Mouse (Mus musculus) left cerebral cortex, adult 9 months (tissue): ENCODE data around the gene Ppa2.

ENCODE experiments used
- DNase-seq, 2 experiments: peaks; one replicate each; pipeline ENCODE4 v3.0.0; 2022; ENCODE audit warnings: low spot score in 2 of 2

Gene Ppa2

DNA sequence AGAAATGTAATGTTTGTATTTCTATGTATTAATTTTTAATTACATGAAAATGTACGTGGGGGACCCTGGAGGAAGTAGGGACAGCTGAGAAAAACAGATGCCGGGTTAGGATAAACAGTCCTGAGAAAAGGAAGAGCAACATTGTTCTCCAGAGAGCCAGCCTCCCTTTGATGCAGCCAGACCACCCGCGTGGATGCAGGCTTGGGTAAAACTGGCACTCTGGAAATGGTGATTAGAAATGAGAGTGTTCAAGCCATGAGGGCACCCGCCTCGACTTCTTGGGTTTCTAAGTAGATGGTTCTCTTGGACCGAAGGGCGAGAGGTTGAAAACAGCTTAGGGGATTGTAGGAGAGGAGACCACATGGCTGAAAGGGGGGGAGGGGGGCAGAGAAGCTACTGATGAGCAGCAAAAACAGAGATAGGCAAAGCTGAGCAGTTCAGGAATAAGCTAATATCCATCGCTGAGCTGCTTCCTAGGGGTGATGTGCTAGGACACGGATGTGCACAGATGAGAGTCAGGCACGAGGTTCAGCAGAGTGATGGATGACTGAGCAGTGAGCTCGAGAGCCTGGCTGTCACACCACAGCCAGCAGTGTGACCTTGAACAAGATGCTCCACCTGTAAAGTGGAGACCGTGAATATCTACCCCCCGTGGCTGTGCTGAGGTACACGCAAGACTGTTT, 21.4 kb downstream of the Ppa2 start:
- no peak for DNase-seq

DNA sequence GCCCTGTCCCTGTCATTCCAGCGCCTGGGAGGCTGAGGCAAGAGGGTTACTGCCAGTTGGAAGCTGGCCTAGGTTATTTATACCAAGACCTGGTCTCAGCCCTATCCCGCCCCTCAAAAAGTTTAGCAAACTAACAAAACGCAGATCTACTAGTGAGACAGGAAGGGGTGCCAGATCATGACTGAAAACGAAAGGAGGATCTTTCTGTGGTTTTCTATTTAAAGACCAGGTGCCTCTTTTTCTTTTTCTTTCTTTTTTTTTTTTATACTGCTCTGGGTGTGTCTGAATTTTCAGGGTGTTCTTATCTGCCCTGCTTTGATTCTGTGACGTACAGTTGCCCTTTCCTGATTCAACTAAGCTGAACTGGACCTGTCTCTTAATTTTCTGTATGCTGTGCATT, 22.4 kb downstream of the Ppa2 start:
- DNase-seq: no peak

DNA sequence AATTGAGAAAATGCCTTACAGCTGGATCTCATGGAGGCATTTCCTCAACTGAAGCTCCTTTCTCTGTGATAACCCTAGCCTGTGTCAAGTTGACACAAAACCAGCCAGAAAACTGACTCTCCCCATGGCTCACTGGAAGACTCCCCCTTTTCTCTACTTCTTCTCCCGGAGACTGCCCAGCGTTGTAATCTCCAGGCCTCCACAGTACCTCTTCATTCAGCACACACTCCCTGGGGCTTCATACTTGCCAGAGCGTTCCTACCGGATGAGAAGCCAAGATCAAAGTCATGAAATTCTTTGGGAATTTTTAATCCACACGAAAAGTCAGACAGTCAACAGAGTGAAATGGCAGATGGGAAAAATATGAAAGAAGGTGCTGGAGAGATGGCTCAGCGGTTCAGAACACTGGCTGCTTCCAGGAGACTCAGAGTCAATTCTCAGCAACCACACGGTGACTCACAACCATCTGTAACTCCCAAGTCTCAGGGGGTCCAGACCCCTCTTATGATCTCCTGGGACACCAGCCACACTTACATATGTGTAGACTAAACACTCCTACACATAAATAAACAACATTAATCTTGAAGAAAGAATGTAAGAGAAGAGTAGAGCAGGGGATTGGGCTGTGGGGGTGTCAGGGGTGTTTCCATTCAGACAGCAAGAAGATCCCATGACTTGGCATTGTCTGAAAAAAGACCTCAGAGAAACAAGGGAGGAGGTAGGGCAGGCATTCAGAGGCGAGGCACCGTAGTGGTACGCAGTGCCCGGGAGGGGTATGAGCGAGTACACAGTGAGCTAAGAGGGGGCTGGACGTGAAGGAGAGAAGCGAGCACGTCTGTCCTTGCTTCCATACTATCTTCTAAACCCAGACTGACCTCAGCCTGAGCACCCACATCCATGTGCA, 23.6 kb downstream of the Ppa2 start:
- DNase-seq: no peak

DNA sequence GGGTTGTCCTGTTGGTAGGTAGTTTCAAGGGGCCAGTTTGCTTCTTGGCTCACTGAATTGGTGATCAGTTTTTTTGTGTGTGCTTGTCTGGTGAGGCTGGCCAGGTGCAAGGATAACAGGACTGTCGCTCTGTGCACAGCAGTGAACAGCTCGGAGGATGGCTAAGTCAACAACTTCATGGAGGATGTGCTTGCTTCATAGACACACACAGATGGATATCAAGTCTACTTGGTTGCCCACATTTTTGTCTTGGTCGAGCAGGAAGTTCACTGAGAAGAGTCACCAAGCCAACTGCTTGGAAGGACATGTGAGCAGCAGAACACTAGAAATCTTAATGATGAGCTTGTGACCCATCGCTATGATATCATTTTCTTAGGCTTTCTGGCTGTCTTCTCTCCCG, 24.8 kb downstream of the Ppa2 start:
- DNase-seq: no peak

DNA sequence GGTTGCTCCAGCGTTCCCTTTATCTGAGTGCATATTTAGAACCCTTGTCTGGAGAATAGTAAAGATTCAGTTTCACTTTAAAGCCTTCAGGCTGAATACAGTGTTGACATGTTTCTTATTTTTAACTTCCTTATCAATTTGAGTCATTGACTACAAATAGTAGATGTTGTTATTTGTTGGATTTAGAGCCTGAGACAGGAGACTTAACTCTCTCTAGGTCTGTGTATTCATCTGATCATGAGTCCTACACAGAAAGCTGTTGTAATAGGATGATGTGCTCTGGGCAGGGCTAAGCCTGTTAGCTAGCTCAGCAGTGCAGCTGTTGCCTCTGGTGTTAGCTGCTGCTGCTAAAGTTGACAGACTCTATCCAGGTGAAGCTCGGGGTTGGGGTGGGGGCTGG, 25.3 kb downstream of the Ppa2 start:
- no peak for DNase-seq

DNA sequence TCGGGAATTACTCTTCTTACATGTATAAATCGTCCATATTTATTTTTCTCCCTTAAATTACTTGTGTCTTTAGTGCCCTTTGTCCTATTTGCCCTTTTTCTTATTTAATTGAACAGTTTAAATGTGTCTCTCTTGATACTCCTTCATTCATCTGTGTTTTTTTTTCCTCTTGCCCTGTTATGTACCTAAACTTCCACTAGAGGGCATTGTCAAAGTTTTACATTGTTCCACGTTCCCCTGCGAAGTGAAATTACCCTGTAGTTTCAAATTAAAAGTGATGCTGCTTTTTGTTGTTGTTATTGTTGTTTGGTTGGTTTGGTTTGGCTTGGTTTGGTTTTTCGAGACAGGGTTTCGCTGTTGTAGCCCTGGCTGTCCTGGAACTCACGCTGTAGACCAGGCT, 26.5 kb downstream of the Ppa2 start:
- no peak for DNase-seq

DNA sequence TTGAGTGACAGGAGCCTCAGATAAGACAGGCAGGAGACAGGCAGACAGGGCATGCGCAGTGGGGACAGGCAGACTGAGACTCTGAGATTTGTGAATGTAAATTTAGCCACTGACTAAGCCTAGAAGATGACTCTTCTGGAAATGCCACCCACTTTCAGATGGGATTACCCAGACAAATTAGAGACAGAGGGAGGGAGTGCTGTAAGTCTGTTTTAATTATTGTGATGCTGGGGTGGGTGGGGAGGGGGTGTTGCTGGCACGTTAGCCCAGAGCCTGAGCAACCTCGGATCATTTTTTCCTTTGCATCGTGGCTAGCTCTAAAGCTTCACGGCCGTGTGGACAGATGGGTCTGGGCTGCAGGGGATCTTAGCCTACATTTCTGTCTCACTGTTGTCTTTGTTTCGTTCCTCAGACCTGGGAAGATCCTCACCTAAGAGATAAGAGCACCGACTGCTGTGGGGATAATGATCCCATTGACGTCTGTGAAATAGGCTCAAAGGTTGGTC, 29.0 kb downstream of the Ppa2 start:
- peak; percentile 53 to 64 for DNase-seq

DNA sequence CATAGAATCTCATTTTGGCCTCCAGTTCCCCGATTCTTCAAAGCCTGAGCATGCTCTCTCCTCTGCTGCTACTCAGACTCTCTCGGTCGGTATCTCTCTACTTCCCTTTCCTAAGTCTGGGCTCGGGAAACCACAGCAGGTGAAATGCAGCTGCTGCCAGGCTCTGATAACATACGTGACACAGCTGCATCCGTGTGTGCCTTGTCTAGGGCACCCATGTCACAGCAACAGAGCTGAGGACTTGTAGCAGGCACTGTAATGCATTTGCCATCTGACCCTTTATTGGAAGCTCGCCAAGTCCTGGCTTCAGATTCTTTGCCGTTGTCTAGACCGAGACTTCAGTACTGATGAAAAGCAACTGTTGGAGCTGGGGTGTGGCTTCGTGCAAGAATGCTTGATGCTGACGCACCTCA, 29.5 kb downstream of the Ppa2 start:
- peak in 1 of 2 experiments; percentile 11 for DNase-seq

DNA sequence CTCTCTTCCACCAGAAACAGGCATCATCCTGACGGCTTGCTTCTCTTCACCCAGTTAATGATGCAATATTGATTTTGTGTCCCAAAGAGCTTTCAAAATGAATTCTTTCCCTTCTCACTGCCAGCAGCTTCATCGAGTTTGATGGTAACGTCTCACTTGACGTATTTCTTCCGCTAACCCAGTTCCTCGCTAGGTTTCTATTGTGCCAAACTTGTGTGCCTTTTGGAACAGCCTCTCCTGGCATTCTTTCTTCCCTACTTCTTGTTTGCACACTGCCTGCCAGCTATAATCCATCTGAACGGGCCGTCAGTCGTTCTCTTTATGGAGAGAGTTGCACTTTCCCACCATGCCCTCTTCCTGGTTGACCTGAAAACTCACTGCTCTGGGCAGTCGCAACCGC, 31.2 kb downstream of the Ppa2 start:
- no peak for DNase-seq

DNA sequence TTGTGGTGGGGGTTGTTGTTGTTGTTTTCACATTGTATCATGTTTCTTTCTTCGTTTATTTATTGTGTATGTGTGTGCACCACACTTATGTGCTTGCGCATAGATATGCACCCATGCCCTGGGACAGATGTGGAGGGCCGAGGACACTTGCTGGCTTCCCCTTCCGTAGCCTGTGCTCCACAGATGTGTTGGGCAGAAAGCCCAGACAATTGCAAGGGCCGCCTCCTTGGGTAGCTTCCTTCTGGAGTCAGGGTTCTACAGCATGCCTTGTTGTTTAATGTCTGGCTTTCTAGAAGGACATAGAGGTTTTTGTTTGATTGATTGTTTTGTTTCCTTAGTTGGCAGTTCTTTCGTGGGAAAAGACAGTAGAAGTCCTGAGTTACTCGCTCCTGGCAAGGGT, 37.6 kb downstream of the Ppa2 start:
- no peak for DNase-seq

DNA sequence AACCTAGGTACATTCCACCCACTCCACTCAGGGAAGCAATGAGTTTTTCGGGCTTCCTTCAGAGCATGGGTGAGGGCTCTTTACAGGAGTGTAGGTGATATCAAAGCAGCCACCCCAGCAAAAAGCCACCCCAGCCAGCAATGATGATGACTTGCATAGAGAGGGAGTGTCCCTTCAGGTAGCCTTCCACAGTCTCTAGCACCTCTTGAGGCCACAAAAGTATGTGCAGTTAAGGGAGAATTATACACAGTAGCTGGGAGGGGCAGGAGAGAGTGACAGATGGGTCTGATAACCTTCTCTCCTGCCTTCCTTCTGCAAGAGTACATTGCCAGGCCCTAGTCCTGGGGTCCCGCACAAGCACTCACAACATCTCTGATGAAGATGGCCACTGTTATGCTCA, 38.9 kb downstream of the Ppa2 start:
- no peak for DNase-seq

DNA sequence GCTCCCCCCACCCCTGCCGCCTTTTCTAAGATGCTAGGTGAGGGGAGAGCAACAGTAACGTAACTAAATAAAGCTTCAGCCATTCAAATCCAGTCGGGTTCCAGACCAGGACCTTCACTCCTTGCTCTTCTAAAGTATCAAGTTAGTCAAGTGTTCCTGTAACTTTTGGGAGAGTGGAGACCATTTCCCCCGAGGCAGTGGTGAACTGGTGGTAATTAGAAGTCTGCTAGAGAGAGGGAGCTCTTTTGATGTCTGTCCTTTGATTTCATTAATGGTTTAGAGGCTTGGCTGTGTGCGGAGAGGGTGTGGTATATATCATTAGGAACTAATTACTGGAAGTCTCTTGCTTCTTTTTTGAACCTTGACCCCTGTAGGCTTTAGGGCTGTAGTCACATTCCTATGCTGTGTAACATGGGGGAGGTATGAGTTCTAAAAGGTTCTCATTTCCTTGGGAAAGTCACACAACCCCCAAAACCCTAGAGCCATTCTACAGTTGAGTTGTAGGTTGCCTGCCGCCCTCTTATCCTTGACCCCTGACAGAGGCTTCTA, 47.6 kb downstream of the Ppa2 start:
- no peak for DNase-seq

DNA sequence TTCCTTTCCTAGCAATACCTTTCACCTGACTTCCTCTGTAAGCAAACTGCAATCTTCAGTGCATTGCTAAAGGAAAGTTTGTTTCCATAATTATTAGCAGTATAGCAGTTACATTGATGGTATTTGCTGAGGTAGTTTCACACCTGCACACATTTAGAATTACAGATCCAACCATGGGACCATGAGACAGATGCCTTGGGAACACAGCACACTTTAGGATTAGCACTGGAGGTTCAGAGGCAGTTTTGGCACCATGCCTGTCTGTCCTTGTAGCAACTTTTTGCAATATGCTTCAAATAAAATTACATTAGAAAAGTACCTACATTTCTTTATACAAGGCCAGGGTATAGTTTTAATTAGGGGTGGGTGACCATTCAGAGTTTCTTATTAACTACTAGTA, 48.1 kb downstream of the Ppa2 start:
- no peak for DNase-seq

DNA sequence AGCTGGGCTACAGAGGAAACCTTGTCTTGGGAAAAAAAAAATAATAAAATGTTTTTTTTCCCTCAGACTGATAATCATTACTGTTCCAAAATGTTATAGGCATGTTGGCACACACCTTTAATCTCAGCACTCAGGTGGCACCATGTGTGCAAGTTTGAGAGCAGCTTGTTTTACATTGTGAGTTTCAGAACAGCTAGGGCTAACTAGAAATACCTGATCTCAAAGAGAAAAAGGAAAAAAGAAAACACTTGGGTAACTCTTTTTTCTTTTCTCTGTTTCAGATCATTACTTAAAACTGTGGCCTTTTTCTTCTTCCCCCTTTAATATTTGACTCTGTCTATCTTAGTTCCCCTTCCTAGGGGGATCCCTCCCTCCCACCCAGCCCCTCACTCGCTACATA, 51.5 kb downstream of the Ppa2 start:
- DNase-seq: no peak

DNA sequence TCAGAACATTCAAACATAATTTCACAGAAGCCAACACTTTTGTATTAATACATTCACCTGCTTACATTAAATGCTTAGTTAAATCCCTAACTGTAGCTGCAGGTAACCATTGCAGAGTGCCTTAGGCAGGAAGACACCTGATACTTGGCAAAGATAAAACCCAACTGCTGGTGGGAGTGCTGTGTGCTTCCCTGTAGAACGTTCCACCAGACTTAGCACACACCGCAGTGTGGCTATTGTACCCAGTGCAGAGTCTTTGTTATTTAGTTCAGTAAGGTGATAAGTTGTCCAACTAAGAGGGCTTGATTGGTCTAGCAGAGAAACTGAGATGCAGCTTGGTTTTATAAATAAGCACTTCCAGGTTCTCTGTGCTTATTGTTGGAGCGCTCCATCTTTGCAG, 54.2 kb downstream of the Ppa2 start:
- no peak for DNase-seq

DNA sequence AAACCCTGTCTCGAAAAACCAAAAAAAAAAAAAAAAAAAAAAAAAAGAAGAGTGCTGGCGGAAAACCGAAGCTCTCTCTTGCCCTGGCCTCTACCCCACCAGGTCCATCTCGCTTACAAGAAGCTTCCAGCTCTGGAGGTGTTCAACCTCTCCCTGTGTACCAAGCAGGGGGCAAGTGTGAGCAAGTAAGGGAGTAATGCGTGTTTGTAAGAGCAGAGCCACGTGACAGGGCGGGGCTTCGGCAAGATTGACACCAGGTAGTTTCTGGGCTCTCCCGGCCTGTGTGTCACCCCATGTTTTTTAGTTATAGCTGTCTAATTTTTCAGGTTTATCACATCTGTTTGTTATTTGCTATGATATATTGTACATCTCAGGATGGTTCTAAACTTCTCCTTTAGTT, 56.2 kb downstream of the Ppa2 start:
- DNase-seq: no peak

DNA sequence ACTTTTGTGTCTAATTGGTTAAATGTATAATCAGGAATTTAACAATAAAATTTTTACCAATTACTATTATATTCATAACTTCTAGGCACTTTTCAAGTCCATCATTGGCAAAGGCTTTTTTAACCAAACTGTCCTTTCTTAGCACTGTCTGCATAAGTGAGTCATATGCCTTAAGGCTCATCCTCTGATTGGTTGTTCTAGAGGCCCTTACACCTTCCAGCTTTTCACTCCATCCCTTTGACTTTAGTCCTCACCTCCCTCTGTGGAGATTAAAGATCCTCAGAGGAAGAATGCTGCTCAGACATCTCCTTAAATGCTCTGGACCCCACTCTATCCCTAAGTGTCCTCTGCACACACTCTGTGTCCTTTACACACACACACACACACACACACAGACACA, 68.3 kb downstream of the Ppa2 start:
- DNase-seq: no peak

DNA sequence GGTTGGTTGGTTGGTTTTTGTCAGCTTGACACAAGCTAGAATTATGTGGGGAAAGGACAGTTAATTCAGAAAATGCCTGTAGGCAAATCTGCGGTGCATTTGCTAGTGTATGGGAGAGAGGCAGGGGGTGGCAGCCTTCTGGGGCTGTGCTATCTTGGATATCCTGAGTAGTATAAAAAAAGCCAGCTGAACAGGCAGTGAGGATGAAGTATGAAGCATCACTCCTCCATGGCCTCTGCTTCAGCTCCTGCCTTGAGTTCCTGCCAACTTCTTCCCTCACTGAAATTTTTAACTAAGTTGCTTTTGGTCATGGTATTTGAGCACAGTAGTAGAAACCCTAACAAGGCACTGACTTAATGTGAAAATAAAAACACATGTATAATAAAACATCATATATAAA, 70.1 kb downstream of the Ppa2 start:
- peak in 1 of 2 experiments; percentile 26 for DNase-seq

DNA sequence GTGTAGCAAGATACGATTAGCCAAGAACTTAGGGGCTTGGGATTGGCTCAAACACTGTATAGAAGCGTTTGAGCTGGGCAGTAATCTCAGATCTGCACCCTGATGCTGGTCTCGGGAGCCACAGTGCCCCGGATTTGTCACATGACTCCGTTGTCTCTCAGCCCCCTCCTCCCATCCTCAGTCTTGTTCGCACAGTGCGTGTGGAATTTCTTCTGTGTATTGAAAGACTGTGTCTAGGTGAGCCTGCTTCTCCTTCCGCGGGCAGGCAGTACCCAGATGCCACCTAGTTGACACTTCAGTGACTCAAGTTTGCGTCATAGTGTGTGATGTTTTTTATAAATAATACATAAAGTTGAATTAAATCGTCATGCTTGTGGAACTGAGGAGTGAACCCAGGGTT, 71.6 kb downstream of the Ppa2 start:
- DNase-seq: no peak

DNA sequence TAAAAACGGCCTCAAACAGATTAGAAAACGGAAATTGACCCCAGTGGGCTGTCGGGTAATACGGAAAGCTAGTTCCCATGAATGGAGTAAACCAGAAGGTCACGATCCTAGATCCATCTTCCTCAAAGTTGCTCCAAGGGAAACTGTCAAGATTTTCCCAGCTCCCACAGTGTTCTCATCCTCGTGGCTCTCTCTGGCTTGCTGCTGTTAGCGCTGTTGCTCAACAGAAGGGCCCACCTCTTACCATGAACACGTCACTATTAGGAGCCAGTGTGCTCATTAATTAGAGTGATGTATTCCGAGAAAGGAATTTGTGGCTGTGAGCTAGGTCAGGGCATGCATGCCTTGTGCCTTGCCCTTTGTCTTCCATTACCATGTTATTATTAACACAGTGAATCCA, 72.2 kb downstream of the Ppa2 start:
- DNase-seq: no peak

DNA sequence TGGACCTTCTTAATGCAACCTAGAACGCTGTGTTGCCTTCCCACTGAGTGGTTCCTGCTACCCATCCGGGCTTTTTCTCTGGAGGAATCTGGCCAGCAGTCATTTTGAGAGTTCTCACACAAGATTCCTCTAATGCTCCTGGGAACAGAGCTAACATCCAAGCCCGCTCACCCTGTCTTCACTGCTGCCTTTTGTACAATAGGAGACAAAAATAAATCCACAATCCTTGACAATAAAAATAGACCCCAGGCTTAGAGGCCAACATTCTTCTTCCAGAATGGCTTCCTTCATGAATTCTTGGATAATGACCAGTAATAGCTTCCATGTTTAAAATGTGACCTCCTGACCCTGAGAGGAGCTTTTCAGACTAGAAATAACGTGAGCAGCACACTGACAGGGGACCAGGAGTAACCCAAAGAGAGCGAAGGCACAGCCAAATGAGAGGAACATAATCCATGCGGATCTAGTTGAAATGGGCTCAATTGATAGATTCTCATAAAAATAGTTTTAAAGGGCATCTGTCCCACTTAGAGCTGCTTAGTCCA, 74.3 kb downstream of the Ppa2 start:
- no peak for DNase-seq

DNA sequence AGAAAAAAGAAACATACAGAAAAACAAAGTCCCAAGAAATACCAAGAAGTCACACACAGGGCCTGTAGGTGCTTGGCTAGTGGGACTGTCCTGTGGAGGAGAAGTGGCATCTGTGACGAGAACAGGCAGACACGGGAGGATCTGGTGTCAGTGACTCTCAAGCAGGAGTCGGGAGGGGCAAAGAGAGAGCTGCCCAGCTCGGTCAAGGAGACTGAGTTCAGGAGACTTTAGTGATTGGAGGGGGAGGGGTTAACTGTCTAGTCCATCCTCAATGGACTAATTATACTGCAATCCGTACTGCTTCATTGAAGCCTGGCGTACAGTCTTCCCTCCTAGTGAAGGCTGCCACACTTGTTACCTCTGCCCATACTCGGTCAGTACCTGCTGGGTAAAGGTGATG, 77.4 kb downstream of the Ppa2 start:
- DNase-seq: no peak
